Mouse (Mus musculus): Measurements from ENCODE around the gene Ralgapb.

- no peak for TF ChIP-seq CTCF (conservative IDR thresholded peaks at IDR 0.05; ENCODE audit: insufficient read depth, insufficient read length, low read depth, low read length)
- no peak for TF ChIP-seq POLR2A (IDR thresholded peaks at IDR 0.05; ENCODE audit: low read depth, low read length)
Observed at GRCm38 (mm10) chr2:158370173-158370550, 39.5 kb upstream of the Ralgapb start.
